Mouse (Mus musculus) adrenal gland, adult 18-20 months (tissue): ENCODE measurements at regions not wholly inside any gene's neighbourhood (a gene's known extent, or its start where the extent isn't known, plus 50 kb on each side); places are given as distances from the start of the nearest gene placed in this dataset.

Experiments used
- DNase-seq, 2 experiments: peaks; one replicate each; pipeline ENCODE4 v3.0.0; 2021 to 2022; ENCODE audit warnings: low spot score in 2 of 2

- no peak for DNase-seq
Measured at GRCm38 (mm10) chr7:73640194-73640593, 98.6 kb upstream of the Chd2 start.

- DNase-seq = no peak
Measured at GRCm38 (mm10) chr7:73637810-73638125, 96.1 kb upstream of the Chd2 start.

GRCm38 (mm10) chr7:73637101-73637809 is 95.6 kb upstream of the Chd2 start:
- no peak for DNase-seq

GRCm38 (mm10) chr7:73635422-73635821 is 93.8 kb upstream of the Chd2 start:
- DNase-seq = no peak

- no peak for DNase-seq
Measured at GRCm38 (mm10) chr7:73630790-73631189, 89.2 kb upstream of the Chd2 start.

- DNase-seq = no peak
Measured at GRCm38 (mm10) chr7:73629182-73629581, 87.6 kb upstream of the Chd2 start.

GRCm38 (mm10) chr7:73628071-73628470 is 86.4 kb upstream of the Chd2 start:
- DNase-seq = peak; percentile 36 to 52

GRCm38 (mm10) chr7:73626291-73626690 is 84.7 kb upstream of the Chd2 start:
- no peak for DNase-seq

- no peak for DNase-seq
Measured at GRCm38 (mm10) chr7:73625651-73626050, 84.0 kb upstream of the Chd2 start.

- no peak for DNase-seq
Measured at GRCm38 (mm10) chr7:73624992-73625391, 83.4 kb upstream of the Chd2 start.

GRCm38 (mm10) chr7:73624093-73624600 is 82.5 kb upstream of the Chd2 start:
- no peak for DNase-seq

GRCm38 (mm10) chr7:73622468-73622867 is 80.8 kb upstream of the Chd2 start:
- no peak for DNase-seq

GRCm38 (mm10) chr7:73620341-73620740 is 78.7 kb upstream of the Chd2 start:
- DNase-seq = no peak

GRCm38 (mm10) chr7:73618758-73619416 is 77.3 kb upstream of the Chd2 start:
- no peak for DNase-seq

- peak; percentile 100 for DNase-seq
Measured at GRCm38 (mm10) chr7:73617910-73618757, 76.5 kb upstream of the Chd2 start.

GRCm38 (mm10) chr7:73616971-73617906 is 75.6 kb upstream of the Chd2 start:
- peak; percentile 43 to 56 for DNase-seq

- DNase-seq = no peak
Measured at GRCm38 (mm10) chr7:73616015-73616414, 74.4 kb upstream of the Chd2 start.

GRCm38 (mm10) chr7:73614840-73615555 is 73.4 kb upstream of the Chd2 start:
- no peak for DNase-seq

GRCm38 (mm10) chr7:73614341-73614740 is 72.7 kb upstream of the Chd2 start:
- no peak for DNase-seq

GRCm38 (mm10) chr7:73612752-73613092 is 71.1 kb upstream of the Chd2 start:
- DNase-seq = no peak
